Mouse (Mus musculus): ENCODE data around the gene Cfap206.
"Not testable (repeated sequence)": the region's sequence is repeated elsewhere in the genome, so short reads cannot be mapped to it uniquely, and the experiment has no call there.

Cfap206 gene

DNA sequence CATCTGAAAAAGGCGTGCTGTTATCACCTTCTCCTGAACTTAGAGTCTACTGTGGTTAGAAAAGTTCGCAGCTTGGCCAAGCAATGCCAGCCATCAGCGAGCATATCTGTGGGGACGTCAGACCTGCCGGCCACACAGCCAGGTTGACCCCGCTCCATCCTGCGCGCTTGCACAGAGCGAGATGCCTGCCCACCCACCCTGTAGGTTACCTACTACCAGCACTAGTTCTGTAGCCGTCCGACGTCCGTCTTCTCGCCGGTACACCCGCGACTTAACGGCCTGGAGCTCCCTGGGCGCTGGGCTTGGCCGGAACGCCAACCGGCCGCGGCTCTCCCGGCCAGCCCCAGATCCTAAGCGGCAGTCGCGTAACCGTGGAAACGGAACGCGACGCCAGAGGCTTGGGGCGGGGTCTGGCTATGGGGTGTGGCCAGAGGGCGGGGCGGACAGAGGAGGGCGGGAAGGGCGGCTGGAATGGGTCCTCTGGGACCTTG, at the start of gene Cfap206:
Gene Cfap206 (minus strand): TSS at position 356 of the 491 bp plus-strand sequence.
- DNase-seq (ENCODE audit: low read depth, low spot score) = peak; percentile 10

DNA sequence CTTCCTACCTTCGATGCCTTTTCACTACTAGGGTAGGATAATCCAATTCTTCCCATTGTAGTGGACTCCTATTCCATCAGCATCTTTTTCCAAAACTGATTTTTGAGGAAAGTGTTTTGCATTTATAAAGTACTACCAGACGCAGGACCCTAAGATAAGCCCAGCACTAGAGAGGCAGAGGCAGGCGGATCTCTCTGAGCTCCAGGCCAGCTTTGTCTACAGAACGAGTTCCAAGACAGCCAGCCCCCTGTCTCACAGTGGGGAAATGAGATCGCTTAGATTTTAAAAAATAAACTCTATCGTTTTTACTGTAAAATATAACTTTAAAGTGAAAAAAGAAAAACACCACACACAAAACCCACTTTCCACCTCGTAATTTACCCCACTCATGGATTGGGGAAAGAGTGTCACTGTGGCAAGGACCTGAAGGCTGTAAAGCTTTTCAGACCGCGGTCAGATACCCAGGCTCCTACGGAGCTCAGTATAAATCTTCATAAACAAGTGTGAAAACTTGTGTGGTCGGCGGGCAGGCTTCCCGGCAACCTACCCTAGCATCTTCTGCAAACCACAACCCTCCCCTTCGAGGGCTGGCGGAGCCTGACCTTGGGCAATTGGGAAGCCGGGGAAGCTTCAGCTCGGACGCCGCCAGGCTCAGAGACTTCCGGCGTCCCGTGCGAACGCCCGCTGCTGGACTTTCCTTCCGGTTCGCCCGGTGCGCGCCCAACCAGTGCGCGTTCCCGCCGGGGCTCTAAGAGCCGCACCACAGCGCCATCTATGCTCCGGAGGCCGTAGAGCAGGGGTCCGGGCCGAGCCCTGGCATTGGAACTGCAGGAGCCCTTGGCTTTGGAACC, 47.9 kb upstream of the Cfap206 start, which contains the start of gene Smim8:
Gene Smim8 (minus strand): TSS at position 747 of the 851 bp plus-strand sequence.
- DNase-seq (ENCODE audit: low read depth, low spot score) = peak; percentile 85

DNA sequence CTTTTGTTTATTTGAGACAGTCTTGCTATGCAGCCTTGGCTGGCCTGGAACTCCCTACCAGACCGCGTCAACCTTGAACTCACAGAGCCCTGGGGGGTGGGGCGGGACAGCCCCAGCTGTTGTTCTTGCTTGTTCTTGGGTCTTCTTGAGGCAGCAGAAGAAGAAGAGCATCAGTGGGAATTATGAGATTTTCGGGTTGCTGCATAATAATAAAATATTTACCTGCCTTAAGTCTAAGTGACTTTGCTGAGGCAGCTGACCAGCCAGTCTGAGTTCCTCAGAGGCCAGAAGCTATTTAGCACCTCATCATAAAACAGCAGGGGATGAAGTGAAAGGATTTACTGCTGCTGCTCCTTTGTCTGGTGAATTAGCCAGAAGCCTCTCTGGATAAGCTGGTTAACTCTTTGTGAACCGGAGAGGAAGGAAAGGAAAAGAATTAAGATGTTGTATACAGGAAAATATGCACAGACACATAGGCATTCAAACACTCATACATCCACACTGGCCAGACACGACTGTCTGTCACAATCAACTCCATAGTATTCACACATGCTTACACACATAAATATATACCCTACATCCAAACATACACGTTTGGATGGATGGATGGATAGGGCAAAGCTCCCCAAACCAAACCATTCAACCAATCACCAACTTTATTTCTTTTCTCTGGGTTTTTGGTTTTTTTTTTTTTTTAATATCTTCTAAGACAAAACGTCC, 41.8 kb upstream of the Cfap206 start:
- DNase-seq (ENCODE audit: low read depth, low spot score) = no peak

DNA sequence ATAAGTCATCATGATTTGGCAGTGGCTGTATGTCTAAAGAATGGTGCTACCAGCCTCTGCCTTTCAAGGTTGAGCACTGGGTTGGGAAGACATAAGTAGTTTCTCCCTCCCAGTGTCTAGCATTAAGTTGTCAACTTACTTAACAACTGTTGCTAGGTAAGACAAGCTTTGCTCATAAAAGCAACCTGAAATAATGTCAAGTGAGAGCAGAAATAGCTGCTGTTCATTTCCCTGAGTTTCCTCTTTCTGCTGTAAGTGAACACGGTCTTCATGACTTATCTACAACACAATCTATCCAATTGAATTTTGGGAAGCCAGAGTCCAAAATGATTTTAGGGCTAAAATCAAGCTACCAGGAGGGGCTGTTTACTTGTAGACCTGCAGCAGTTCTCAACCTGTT, 26.2 kb upstream of the Cfap206 start, which contains the start of gene Gm136:
Gene Gm136 (minus strand): TSS at position 101 of the 400 bp plus-strand sequence.
- DNase-seq (ENCODE audit: low read depth, low spot score) = peak; percentile 27

DNA sequence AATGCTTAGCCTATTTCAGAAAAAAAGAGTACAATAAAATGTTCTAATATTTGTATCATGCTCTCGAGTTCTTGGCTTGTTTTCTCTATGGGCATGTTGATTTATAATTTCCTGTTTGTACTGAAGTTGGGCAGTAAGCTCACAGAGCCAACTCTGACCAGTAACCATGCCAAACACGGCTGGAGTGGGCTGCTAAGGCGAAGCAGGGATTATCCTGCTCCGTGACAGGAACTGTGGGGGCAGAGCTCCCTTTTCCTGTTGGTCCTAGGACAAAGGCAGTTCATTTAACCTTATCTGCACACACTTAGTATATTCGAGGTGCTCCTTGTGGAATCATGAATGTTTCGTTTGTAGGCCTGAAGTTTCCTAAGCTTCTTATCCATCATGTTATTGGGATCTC, 19.2 kb upstream of the Cfap206 start:
- no peak for DNase-seq (ENCODE audit: low read depth, low spot score)

DNA sequence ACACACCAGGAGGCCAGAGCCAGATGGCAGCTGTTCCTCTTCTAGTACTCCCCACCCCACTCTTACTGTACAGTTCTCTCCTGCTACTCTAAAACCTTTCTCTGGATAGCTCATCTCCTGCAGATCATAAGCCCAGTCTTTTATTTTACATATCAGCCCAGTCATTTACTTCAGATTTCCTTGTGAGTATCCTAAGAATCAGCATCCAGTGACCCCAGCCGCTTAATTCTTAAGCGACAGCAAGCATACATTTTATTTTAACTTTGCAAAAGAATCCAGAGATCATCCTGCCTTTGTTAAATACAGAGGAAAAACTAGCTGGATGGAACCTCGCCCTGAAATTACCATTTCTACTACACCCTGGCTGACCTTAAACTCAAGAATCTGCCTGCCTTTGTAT, 4.5 kb upstream of the Cfap206 start:
- no peak for DNase-seq (ENCODE audit: low read depth, low spot score)

DNA sequence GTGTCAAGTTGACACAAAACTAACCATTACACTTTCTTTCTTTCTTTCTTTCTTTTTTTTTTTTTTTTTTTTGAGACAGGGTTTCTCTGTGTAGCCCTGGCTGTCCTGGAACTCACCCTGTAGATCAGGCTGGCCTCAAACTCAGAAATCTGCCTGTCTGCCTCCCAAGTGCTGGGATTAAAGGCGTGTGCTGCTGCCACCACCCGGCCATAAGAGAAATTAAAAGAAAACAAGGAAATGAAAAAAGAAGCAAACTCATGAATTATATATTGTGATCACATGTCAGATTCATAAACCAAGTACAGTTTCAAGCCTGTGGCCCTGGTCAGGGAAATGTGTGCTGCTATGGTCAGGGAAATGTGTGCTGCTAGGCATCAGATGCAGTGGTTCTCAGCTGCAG, 3.4 kb upstream of the Cfap206 start:
- not testable (repeated sequence) for DNase-seq (ENCODE audit: low read depth, low spot score)

DNA sequence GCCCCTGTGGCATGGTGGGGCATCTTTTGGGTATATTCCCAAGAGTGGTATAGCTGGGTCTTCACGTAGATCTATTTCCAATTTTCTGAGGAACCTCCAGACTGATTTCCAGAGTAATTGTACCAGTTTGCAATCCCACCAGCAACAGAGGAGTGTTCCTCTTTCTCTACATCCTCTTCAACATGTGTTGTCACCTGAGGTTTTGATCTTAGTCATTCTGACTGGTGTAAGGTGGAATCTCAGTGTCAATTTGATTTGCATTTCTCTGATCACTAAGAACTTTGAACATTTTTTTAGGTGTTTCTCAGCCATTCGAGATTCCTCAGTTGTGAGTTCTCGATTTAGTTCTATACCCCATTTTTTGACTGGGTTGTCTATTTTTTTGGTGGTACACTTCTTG, 4.3 kb downstream of the Cfap206 start:
- not testable (repeated sequence) for DNase-seq (ENCODE audit: low read depth, low spot score)

DNA sequence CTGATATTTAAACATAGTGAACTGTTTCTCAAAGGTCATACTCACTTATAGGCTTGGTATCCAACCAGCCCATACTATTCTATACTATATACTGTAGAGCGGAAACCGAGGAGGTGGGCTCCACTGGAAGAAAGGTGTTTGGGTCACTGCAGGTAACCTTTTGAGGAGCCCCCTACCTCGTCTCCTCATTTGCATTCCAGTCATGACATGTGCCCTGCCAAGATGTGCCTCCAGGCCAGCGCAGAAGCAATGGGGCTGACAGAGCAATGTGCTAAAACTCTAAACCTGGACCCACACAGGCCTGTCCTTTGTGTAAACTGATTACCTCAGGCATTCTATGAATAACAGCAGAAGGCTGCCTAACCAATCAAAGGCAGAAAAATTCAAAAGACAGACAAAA, 5.7 kb downstream of the Cfap206 start:
- no peak for DNase-seq (ENCODE audit: low read depth, low spot score)

DNA sequence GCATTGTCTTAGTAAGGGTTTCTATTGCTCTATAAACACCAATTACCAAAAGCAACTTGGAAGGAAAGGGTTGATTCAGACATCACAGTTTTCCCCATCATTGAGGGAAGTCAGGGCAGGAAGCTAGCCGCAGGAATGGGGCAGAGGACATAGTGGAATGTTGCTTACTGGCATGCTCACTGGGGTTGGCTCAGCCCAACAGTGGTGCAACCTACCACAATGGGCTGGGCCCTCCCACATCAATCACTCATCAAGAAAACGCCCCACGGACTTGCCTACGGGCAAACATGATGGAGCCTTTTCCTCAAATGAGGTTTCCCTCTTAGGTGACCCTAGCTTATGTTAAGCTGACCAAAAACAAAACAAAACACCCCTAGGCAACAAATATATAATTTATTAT, 6.8 kb downstream of the Cfap206 start:
- DNase-seq (ENCODE audit: low read depth, low spot score) = no peak

DNA sequence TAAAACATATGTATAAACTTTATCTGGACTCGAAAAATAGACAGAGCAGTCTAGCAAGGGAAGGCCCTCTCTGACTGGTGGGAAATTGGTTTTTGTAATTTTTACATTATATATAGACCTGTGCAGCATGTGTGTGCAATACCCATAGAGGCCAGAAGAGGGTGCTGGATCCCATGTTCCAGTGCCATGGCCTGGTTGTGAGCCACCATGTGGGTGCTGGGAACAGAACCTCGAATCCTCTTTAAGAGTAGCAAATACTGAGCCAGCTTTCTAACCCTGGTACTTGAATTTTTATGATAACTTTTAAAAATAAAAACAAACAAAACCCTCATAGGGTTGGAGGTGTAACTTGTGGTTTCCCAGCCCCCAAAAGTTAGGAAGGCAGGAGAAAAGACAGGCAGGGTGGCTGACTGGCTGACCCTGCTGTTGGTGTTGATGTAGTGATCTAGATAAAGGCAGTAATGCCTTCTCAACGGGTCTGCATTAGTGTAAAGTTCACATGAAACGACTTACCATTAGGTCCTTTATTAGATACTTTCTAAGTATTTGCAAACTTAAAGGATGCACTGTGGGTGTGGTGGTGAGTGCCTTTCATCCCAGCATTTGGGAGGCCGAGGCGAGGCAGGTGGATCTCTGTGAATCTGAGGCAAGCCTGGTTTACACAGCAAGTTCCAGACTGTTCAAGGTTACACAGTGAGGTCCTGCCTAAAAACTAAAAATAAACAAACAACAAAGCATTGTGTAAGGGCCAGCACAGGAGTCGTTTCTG, 9.7 kb downstream of the Cfap206 start:
- no peak for DNase-seq (ENCODE audit: low read depth, low spot score)

DNA sequence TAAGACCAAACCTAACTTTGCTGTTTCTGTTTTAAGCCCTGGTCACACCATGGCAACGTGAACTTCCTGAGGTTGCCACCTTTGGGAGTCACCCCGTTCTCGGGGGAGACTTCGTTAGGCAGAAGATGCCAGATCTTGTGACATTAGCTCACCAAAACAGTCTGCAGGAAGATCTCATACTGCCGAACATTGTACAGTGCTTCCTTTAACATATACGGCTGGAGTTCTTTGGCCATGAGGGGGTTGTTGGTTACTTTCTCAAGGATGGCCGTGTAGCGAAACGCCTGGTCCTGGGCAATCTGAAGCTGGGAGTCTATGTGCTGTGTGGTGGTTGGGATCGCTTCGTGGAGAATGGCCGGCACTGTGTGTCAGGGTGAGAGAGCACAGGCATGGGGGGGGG, 10.6 kb downstream of the Cfap206 start:
- DNase-seq (ENCODE audit: low read depth, low spot score) = no peak

DNA sequence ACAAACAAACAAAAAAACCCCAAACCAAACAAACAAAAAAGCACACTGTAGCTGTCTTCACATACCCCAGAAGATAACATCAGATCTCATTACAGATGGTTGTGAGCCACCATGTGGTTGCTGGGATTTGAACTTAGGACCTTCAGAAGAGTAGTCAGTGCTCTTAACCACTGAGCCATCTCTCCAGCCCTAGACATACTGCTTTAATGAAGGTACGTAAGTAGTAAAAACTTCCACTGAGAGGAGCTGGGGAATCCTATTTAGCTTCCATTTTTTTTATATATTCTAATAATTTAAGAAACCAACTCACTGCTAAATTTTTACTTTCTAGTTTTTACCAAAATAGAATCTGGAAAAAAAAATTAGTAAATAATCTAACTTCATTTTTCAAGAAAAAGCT, 14.9 kb downstream of the Cfap206 start:
- DNase-seq (ENCODE audit: low read depth, low spot score) = no peak

DNA sequence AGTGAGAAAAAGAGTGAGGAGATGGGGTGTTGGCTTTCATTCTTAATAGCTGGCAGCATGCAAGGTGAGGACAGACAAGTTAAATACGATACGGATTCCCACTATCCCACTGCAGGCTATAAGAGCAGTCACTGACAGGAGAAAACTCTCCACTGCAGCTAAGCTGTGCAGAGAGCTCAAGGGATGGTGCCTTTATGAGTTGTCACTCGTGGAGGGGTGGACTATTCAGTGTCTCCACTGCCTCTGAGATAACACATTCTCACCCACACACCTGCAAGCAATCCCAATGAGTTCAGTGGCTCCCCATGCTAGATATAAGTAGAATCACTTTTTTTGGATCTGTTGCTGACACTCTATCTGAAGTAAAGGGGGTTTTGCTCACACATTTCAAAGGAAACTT, 21.9 kb downstream of the Cfap206 start:
- DNase-seq (ENCODE audit: low read depth, low spot score) = peak; percentile 44

DNA sequence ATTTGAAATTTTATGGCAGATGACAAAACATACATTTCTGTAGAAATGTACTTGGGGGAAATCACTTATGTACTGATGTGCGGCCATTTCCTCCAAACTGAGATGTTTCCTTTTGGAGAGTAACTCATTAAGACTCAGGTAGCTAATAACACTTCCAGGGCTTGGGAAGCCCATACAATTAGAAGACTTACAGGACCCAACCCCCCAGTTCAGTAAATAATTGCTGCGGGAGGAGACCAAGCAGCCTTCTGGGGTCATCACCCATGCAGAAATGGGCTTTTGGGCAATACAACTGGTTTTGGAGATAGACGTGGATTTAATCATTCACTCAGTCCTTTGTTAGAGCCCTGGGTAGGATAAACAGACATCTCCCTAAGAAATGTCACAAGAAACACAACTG, 22.8 kb downstream of the Cfap206 start:
- no peak for DNase-seq (ENCODE audit: low read depth, low spot score)

DNA sequence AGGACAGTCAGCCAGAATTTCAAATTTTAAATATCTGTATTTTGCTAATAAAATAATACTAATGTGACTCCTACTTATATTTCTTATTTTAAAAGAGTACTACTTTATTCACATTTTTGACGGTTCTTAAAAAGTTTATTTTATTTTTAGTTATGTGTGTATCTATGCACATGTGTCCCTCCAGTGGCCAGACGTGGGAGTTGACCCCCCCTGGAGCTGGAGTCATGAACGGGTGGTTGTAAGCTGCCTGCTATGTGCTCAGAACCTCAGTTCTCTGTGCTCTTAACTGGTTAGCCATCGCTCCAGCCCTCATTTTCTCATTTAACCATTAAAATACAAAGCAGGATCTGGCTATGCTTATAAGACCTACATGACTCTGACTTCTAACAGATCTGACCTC, 27.0 kb downstream of the Cfap206 start:
- no peak for DNase-seq (ENCODE audit: low read depth, low spot score)

DNA sequence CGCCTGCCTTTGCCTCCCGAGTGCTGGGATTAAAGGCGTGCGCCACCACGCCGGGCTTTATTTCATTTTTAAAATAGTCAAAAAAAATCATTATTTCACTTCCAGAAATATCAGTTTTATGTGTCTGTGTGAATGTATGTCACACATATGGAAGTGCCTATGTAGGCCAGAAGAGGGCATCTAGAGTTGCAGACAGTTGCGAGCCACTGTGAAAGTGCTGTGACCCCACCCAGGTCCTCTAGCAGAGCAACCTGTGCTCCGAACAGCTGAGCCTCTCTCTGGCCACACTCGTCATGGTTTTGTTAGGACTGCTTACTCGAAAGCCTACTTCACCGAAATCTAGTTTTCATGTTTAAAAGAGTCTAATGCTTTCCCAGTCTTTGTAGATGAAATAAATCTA, 27.8 kb downstream of the Cfap206 start:
- DNase-seq (ENCODE audit: low read depth, low spot score) = no peak

DNA sequence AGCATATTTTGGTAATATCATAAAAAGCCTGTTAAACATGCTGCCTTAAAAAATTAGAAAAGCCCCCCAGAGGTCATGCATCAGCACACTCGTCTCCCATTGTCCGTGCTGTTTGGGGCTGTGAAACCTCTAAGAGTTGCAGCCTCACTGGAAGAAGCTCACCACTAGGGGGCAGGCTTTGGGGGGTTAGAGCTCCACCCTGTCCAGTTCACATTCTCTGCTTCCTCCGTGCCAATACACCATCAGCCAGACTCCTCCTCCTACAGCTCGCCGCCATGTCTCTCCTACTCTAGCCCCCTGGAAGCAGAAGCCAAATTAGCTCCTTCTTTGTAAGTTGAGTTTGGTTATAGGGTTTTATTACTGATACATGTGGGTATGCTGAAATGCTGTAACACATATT, 28.5 kb downstream of the Cfap206 start:
- DNase-seq (ENCODE audit: low read depth, low spot score) = no peak

DNA sequence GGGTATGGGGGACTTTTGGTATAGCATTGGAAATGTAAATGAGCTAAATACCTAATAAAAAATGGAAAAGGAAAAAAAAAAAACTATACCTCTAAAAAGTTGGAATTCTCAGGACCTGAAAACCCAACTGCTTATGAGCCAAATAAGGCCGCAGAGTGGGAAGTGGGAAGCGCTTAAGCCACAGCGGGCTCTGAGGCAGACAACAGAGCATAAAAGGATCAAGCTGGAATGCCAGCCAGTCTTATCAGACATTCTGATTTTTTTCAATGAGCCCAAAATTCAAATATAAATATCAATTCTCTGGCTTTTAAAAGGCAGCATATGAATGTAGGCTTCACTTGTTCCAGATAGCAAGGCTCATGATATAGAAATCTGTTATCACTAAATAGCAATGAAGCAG, 42.0 kb downstream of the Cfap206 start:
- no peak for DNase-seq (ENCODE audit: low read depth, low spot score)

DNA sequence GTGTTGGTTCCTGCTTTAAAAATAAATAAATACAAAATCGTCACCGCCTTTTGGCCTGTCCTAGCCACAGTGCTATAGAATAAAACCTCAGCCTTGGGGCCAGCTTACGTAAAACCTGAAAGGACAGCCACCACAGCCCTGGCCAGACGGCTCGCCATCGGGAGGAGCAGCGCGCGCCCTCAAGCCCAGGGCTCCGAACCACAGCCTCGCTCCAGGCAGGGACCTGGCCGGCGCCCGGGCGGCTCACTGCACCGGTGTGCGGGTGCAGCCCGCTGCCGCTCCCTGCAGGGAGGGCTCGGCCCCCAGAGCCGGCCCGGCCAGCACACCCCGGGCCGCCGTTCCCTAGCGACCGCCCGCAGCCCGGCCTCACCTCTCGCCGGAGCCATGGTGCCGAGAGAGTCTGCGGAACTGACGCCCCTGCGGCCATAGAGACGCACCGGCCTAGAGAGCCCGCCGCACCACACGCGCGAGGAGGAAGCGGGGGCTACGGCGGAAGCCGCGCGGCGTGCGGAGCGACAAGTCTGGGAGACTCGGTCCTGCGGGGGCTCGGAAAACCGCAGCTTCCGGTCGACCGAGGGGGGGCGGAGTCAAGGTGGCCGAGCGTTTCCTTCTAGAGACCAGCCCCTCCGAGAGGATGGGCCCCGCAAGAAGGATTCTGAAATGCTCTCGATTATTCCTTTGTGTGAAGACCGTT, 43.0 kb downstream of the Cfap206 start, which contains the start of gene Slc35a1:
Gene Slc35a1 (minus strand): TSS at position 565 of the 694 bp plus-strand sequence.
- DNase-seq (ENCODE audit: low read depth, low spot score) = peak; percentile 95

DNA sequence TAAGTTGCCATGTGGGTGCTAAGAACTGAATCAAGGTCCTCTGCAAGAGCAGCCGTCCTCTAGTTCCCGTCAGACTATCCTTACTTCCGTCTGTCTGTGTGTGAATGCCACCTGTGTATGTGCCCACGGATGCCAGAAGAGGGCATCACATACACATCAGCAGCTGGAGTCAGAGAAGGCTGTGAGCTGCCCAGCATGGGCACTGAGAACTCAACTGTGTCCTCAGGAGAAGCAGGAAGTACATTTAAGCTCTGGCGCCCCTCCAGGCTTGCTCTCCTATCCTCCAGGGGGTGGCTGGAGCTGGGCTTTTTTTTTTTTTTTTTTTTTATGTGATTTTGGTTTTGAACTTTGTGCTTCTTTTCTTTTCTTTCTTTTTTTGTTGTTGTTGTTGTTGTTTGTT, 49.5 kb downstream of the Cfap206 start:
- DNase-seq (ENCODE audit: low read depth, low spot score) = no peak

Measured in telencephalon, adult 2 months (tissue).